13 mouse cellular contexts compared by ENCODE assay signal in genomic region chr5:24356764-24357163, GRCm38 (mm10). TPM values are rescaled to one million over a fixed set of nuclear protein-coding genes. Genes with fewer than 3 reads are reported as not detected.
"Had no signal": no experiment of that assay in that cellular context is flagged by ENCODE, and none has a peak within 500 bp of the region (broad histone marks: within the 10 kb centered on the region; RNA-seq: fewer than 3 reads in every experiment).

No protein-coding gene starts in this region.

- DNase-seq: liver, embryonic 13.5 days had no signal

- H3K36me3 ChIP-seq: liver, embryonic 13.5 days had no signal

- H3K9ac ChIP-seq: liver, embryonic 13.5 days had no signal

- H3K9me3 ChIP-seq: liver, embryonic 13.5 days had no signal

- H3K27ac ChIP-seq: liver, embryonic 13.5 days; stomach, postnatal 0 days had no signal

- H3K4me2 ChIP-seq: liver, embryonic 13.5 days; midbrain, embryonic 11.5 days had no signal

- H3K4me3 ChIP-seq: liver, embryonic 13.5 days; myocyte had no signal

RNA-seq across cellular contexts. Expression of gene Kcnh2, which starts 5.4 kb away (rescaled TPM):
- total RNA-seq: liver, adult 2 months; monocyte, adult 5-6 weeks had no signal
- polyA plus RNA-seq: liver, adult 2 months had no signal

RNA-seq across cellular contexts. Expression of gene Nos3, which starts 7.8 kb away (rescaled TPM):
- total RNA-seq: megakaryocyte progenitor cell, adult 5-6 weeks; monocyte, adult 5-6 weeks had no signal

RNA-seq across cellular contexts. Expression of gene Atg9b, which starts 35.2 kb away (rescaled TPM):
- total RNA-seq: monocyte, adult 5-6 weeks had no signal

RNA-seq across cellular contexts. Expression of gene Asic3, which starts 56.4 kb away (rescaled TPM):
- total RNA-seq: left cerebral cortex, postnatal 14 days; liver, adult 2 months; megakaryocyte-erythroid progenitor cell, adult 5-6 weeks; monocyte, adult 5-6 weeks had no signal
- polyA plus RNA-seq: inflammation-experienced regulatory T-cells, adult 6 months; liver, embryonic 13.5 days; liver, embryonic 16.5 days; lung, embryonic 16.5 days; midbrain, embryonic 14.5 days; stomach, postnatal 0 days had no signal
